Mouse (Mus musculus) liver, embryonic 11.5 days (tissue): ENCODE results near the gene Sez6. TPM values are rescaled to one million over a fixed set of nuclear protein-coding genes. Genes with fewer than 3 reads are reported as not detected.

Source experiments
- ATAC-seq: fragments of 200-750 bp; cut with Nextera tagmentation; replicated peaks from 2 replicates; pipeline ENCODE4 v1.8.0; 2017; ENCODE audit warnings: moderate number of reproducible peaks, mild to moderate bottlenecking, moderate TSS enrichment, moderate library complexity; ENCODE audit not compliant: low FRiP score
- DNase-seq: peaks from one replicate; pipeline ENCODE4 v3.0.0-alpha.2; 2017; ENCODE audit warnings: low spot score
- H3K27ac ChIP-seq: fragments of 300-500 bp; sonication (generic); 2 replicates; pipeline ENCODE4 v1.5.1; 2014; ENCODE audit warnings: mild to moderate bottlenecking, low read depth, low read length, control low read depth
- H3K27me3 ChIP-seq: fragments of 300-500 bp; sonication (generic); replicated peaks from 2 replicates; pipeline ENCODE4 v1.6.1; 2014; ENCODE audit warnings: low read length, mixed read lengths; ENCODE audit not compliant: control insufficient read depth, insufficient read depth
- H3K36me3 ChIP-seq: fragments of 300-500 bp; sonication (generic); 2 replicates; pipeline ENCODE4 v1.6.1; 2014; ENCODE audit warnings: mild to moderate bottlenecking, low read length, moderate library complexity, mixed read lengths; ENCODE audit not compliant: control insufficient read depth, insufficient read depth
- H3K4me1 ChIP-seq: fragments of 300-500 bp; sonication (generic); replicated peaks from 2 replicates; pipeline ENCODE4 v1.6.1; 2014; ENCODE audit warnings: low read length, mixed read lengths; ENCODE audit not compliant: control insufficient read depth, insufficient read depth
- H3K4me2 ChIP-seq: fragments of 300-500 bp; sonication (generic); 2 replicates; pipeline ENCODE4 v1.6.1; 2014; ENCODE audit warnings: mild to moderate bottlenecking, control low read depth, moderate library complexity
- H3K4me3 ChIP-seq: fragments of 300-500 bp; sonication (generic); 2 replicates; pipeline ENCODE4 v1.5.1; 2014; ENCODE audit warnings: low read depth, low read length, control low read depth
- H3K9ac ChIP-seq: fragments of 300-500 bp; sonication (generic); 2 replicates; pipeline ENCODE4 v1.6.1; 2014; ENCODE audit warnings: low read depth, low read length, control low read depth
- H3K9me3 ChIP-seq: fragments of 300-500 bp; sonication (generic); 2 replicates; pipeline ENCODE4 v1.6.1; 2016; ENCODE audit warnings: low read length, inconsistent platforms, mixed read lengths; ENCODE audit not compliant: control insufficient read depth
- WGBS: fragments of 180-500 bp; shearing (Covaris S2); extraction: QIAGEN DNeasy Blood & Tissue Kit; methylation state at CpG from one replicate; pipeline ENCODE4 v1.1.7; 2014; 5-methylcytosine and 5-hydroxymethylcytosine counted together
- polyA plus RNA-seq: library from polyadenylated mRNA; unstranded; fragments of >200 nt; fragmentation: Nextera tagmentation; extraction: Ambion mirVana; gene quantifications from 2 replicates; pipeline ENCODE4 v1.2.1, GENCODE M21; 2014

Gene Sez6
- polyA plus RNA-seq, 1 experiment from 2014 or later, result 0.36 TPM

GRCm38 (mm10) chr11:77913505-77913904, 17.1 kb upstream of the Sez6 start:
- ATAC-seq (no peak), DNase-seq (no peak)
- Histone ChIP-seq H3K9me3 (no peaks in the 10 kb centered on the region), H3K4me1 (no peaks in the 10 kb centered on the region; the same call in 1 of the 2 replicates), H3K9ac (no peak overlapping the region), H3K27ac (no peak overlapping the region), H3K36me3 (no peaks in the 10 kb centered on the region), H3K4me2 (no peak overlapping the region), H3K27me3 (peaks cover 68% of the 10 kb centered on the region), H3K4me3 (no peak overlapping the region)
- 67% methylated on average over 6 of the region's 6 CpGs for WGBS

- Histone ChIP-seq H3K4me2 (no peak overlapping the region), H3K27me3 (peaks cover 71% of the 10 kb centered on the region), H3K36me3 (no peaks in the 10 kb centered on the region)
These were observed 15.9 kb upstream of the Sez6 start for GRCm38 (mm10) chr11:77914598-77915260.

GRCm38 (mm10) chr11:77916741-77917140, 13.9 kb upstream of the Sez6 start:
- ATAC-seq, result no peak
- DNase-seq, result no peak
- no peak overlapping the region for H3K9ac ChIP-seq
- H3K27ac ChIP-seq, result no peak overlapping the region
- no peaks in the 10 kb centered on the region for H3K9me3 ChIP-seq
- H3K4me3 ChIP-seq, result no peak overlapping the region
- H3K4me2 ChIP-seq, result no peak overlapping the region
- peaks cover 71% of the 10 kb centered on the region for H3K27me3 ChIP-seq
- WGBS, result 72% methylated on average over 4 of the region's 4 CpGs
- no peaks in the 10 kb centered on the region; the same call in 1 of the 2 replicates for H3K4me1 ChIP-seq
- H3K36me3 ChIP-seq, result no peaks in the 10 kb centered on the region

More at GRCm38 (mm10) chr11:77914598-77915260, 15.9 kb upstream of the Sez6 start:
- no peak for DNase-seq
- H3K9me3 ChIP-seq, result no peaks in the 10 kb centered on the region
- ATAC-seq, result no peak
- WGBS, result 7% methylated on average over 32 of the region's 32 CpGs
- H3K4me1 ChIP-seq, result no peaks in the 10 kb centered on the region; the same call in 1 of the 2 replicates
- no peak overlapping the region for H3K9ac ChIP-seq
- no peak overlapping the region for H3K27ac ChIP-seq
- H3K4me3 ChIP-seq, result no peak overlapping the region

DNA sequence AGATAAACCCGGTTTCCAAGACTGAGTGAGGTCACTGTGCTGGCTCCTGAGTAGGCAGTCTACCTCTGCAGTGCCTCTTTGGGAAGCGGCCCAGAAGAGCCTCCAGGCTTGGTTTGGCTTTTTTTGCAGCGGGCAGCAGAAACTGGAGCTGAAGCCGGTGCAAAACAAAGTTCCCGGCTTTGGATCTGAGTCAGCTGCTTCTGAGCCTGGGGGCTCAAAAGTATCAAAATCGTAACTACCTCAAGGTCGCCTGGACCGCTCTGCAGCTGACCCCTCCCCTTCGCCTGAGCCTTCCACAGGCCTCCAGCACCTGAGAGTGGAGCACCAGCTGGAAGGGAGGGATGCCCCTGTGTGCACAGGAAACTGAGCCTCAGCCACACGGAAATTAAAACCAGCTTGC, 13.4 kb upstream of the Sez6 start:
- Histone ChIP-seq H3K9me3 (no peaks in the 10 kb centered on the region), H3K4me3 (no peak overlapping the region), H3K27me3 (peaks cover 71% of the 10 kb centered on the region), H3K36me3 (no peaks in the 10 kb centered on the region), H3K9ac (no peak overlapping the region), H3K4me1 (no peaks in the 10 kb centered on the region; the same call in 1 of the 2 replicates), H3K27ac (no peak overlapping the region), H3K4me2 (no peak overlapping the region)
- WGBS, result 49% methylated on average over 10 of the region's 10 CpGs
- DNase-seq, result no peak
- no peak for ATAC-seq

GRCm38 (mm10) chr11:77923285-77923684, 7.3 kb upstream of the Sez6 start:
- no peak for DNase-seq
- Histone ChIP-seq H3K9ac (no peak overlapping the region), H3K4me2 (no peak overlapping the region), H3K27me3 (peaks cover 23% of the 10 kb centered on the region), H3K9me3 (no peaks in the 10 kb centered on the region), H3K4me3 (no peak overlapping the region), H3K4me1 (no peaks in the 10 kb centered on the region), H3K27ac (no peak overlapping the region), H3K36me3 (no peaks in the 10 kb centered on the region)
- no peak for ATAC-seq
- 77% methylated on average over 4 of the region's 4 CpGs for WGBS

GRCm38 (mm10) chr11:77925836-77926657, 4.6 kb upstream of the Sez6 start:
- DNase-seq, result no peak
- H3K27ac ChIP-seq, result no peak overlapping the region
- H3K36me3 ChIP-seq, result no peaks in the 10 kb centered on the region
- no peaks in the 10 kb centered on the region for H3K9me3 ChIP-seq
- no peak overlapping the region for H3K4me2 ChIP-seq
- no peak overlapping the region for H3K9ac ChIP-seq
- ATAC-seq, result no peak
- H3K4me1 ChIP-seq, result peaks cover 3% of the 10 kb centered on the region; the same call in 1 of the 2 replicates
- H3K4me3 ChIP-seq, result no peak overlapping the region
- 35% methylated on average over 9 of the region's 9 CpGs for WGBS
- peaks cover 37% of the 10 kb centered on the region for H3K27me3 ChIP-seq

DNA sequence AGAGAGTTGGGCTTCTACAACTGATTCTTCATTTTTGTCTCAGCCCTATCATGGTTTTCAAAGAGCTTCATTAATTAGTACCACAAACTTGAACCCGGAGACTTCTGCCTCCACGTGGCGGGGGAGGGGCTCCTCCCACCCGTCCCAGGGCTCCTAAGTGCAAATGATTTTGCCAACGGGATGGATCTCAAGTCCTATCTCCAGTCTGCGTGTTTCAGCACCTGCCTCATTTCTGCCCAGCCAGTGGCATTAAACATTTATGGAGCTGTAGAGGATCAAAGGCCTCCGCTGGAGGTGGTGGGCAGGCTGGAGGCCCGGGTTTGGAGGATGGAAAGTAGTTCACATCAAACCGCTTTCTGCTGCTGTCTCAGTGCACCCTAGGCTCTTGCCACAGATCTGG, 3.9 kb upstream of the Sez6 start:
- Histone ChIP-seq H3K4me3 (no peak overlapping the region), H3K4me1 (peaks cover 9% of the 10 kb centered on the region), H3K9ac (no peak overlapping the region), H3K27ac (no peak overlapping the region), H3K36me3 (no peaks in the 10 kb centered on the region), H3K9me3 (no peaks in the 10 kb centered on the region), H3K4me2 (no peak overlapping the region), H3K27me3 (peaks cover 43% of the 10 kb centered on the region)
- no peak for DNase-seq
- ATAC-seq, result no peak
- 20% methylated on average over 9 of the region's 9 CpGs for WGBS

- ATAC-seq, result no peak
- no peak overlapping the region for H3K27ac ChIP-seq
- no peaks in the 10 kb centered on the region for H3K9me3 ChIP-seq
- whole genome bisulfite sequencing, result 58% methylated on average over 5 of the region's 5 CpGs
- H3K36me3 ChIP-seq, result no peaks in the 10 kb centered on the region
- H3K4me1 ChIP-seq, result peaks cover 9% of the 10 kb centered on the region
- no peak for DNase-seq
- H3K4me2 ChIP-seq, result no peak overlapping the region
- peaks cover 52% of the 10 kb centered on the region for H3K27me3 ChIP-seq
- H3K4me3 ChIP-seq, result no peak overlapping the region
- no peak overlapping the region for H3K9ac ChIP-seq
These were observed 2.8 kb upstream of the Sez6 start for GRCm38 (mm10) chr11:77927837-77928236.
